ENCODE assay signal across 8 mouse cellular contexts in the genomic region with DNA sequence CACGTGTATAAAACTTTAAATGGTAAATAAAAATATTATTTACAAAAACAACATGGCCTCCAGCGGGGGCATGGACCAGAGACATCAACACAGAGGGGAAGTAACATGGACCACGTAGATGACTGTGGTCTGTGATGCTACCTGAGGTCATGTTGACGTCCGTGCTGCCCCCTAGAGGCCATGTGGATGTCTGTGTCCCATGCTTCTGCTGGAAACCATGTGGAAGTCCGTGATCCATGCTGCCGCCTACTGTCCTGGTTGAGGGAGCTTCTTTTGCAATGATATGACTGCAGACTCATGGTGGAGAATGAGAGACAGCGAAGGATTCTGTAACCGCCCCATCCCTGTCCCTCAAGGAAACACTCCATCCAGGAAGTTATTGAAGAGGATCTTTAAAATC.
DNase-seq lines count a peak whose midpoint lies in the region; ATAC-seq and TF ChIP-seq lines count a peak whose summit lies in the region.

No protein-coding gene starts in this region.

- no peak overlapping the region for H3K4me3 ChIP-seq in forebrain, embryonic 14.5 days (ENCODE audit: low read depth, low read length)
- H3K4me3 ChIP-seq in forebrain, embryonic 12.5 days (replicated peaks), result no peak overlapping the region
- no peak overlapping the region for H3K4me3 ChIP-seq in heart, postnatal 0 days (ENCODE audit: low read depth, low read length)

- peak; percentile 83 for TF ChIP-seq CTCF in heart, postnatal 0 days (IDR thresholded peaks at IDR 0.05; ENCODE audit: low read depth)

- no peak overlapping the region for H3K27ac ChIP-seq in forebrain, embryonic 14.5 days (ENCODE audit: low read depth, low read length)
- H3K27ac ChIP-seq in forebrain, embryonic 12.5 days, result no peak overlapping the region
- H3K27ac ChIP-seq in heart, postnatal 0 days (ENCODE audit: low read depth), result no peak overlapping the region

- H3K4me2 ChIP-seq in forebrain, embryonic 14.5 days (ENCODE audit: low read length), result no peak overlapping the region
- H3K4me2 ChIP-seq in forebrain, embryonic 12.5 days, result no peak overlapping the region
- no peak overlapping the region for H3K4me2 ChIP-seq in heart, postnatal 0 days (ENCODE audit: low read depth, low read length)

- no peak for TF ChIP-seq EP300 in heart, postnatal 0 days (IDR thresholded peaks at IDR 0.05; ENCODE audit: low read depth)

- no peak; the same call in 1 of the 2 replicates for ATAC-seq in forebrain, embryonic 14.5 days
- ATAC-seq in forebrain, embryonic 12.5 days (ENCODE audit: low FRiP score), result no peak
- no peak for ATAC-seq in heart, postnatal 0 days (ENCODE audit: insufficient read depth, low read depth)
- no peak for ATAC-seq in frontal cortex, adult (ENCODE audit: low TSS enrichment)

- peak; percentile 45 for DNase-seq in forebrain, embryonic 14.5 days (ENCODE audit: low spot score)
- peak; percentile 38 for DNase-seq in right cerebral cortex, postnatal 14 days
- no peak for DNase-seq in right cerebral cortex, postnatal 25 days
- peak; percentile 10 for DNase-seq in c-Kit-positive CD71-positive TER-119-negative erythroid progenitor cells, embryonic 14.5 days (ENCODE audit: low read depth)
- DNase-seq in heart, postnatal 0 days (ENCODE audit: low spot score), result peak; percentile 30
- peak; percentile 43 for DNase-seq in lung, postnatal 14 days

- no peaks in the 10 kb centered on the region for H3K9me3 ChIP-seq in forebrain, embryonic 14.5 days (replicated peaks; ENCODE audit: control insufficient read depth, low read length)
- no peaks in the 10 kb centered on the region for H3K9me3 ChIP-seq in forebrain, embryonic 12.5 days
- H3K9me3 ChIP-seq in heart, postnatal 0 days (replicated peaks; ENCODE audit: control insufficient read depth, low read length), result no peaks in the 10 kb centered on the region

- H3K9ac ChIP-seq in forebrain, embryonic 14.5 days (ENCODE audit: low read length), result no peak overlapping the region
- H3K9ac ChIP-seq in forebrain, embryonic 12.5 days, result no peak overlapping the region
- H3K9ac ChIP-seq in heart, postnatal 0 days (replicated peaks; ENCODE audit: low read depth, low read length), result no peak overlapping the region

- H3K36me3 ChIP-seq in forebrain, embryonic 14.5 days (ENCODE audit: control insufficient read depth, insufficient read depth, low read length), result no peaks in the 10 kb centered on the region
- H3K36me3 ChIP-seq in forebrain, embryonic 12.5 days (replicated peaks), result no peaks in the 10 kb centered on the region
- H3K36me3 ChIP-seq in heart, postnatal 0 days (replicated peaks; ENCODE audit: control insufficient read depth, insufficient read depth, low read length), result no peaks in the 10 kb centered on the region

- H3K4me1 ChIP-seq in forebrain, embryonic 14.5 days (ENCODE audit: control insufficient read depth, insufficient read depth, low read length), result no peaks in the 10 kb centered on the region
- no peaks in the 10 kb centered on the region for H3K4me1 ChIP-seq in forebrain, embryonic 12.5 days
- H3K4me1 ChIP-seq in heart, postnatal 0 days (ENCODE audit: control insufficient read depth, insufficient read depth), result no peaks in the 10 kb centered on the region

- 20% methylated on average over 9 of the region's 9 CpGs for WGBS in forebrain, embryonic 14.5 days
- WGBS in forebrain, embryonic 12.5 days, result 25% methylated on average over 9 of the region's 9 CpGs
- WGBS in heart, postnatal 0 days, result 28% methylated on average over 9 of the region's 9 CpGs

- H3K27me3 ChIP-seq in forebrain, embryonic 14.5 days (replicated peaks; ENCODE audit: control insufficient read depth, insufficient read depth, low read length), result no peaks in the 10 kb centered on the region
- H3K27me3 ChIP-seq in forebrain, embryonic 12.5 days, result no peaks in the 10 kb centered on the region
- no peaks in the 10 kb centered on the region for H3K27me3 ChIP-seq in heart, postnatal 0 days (ENCODE audit: control insufficient read depth, insufficient read depth, low read length)
